Comparison of ENCODE assay signal across 8 mouse cellular contexts in the genomic region with DNA sequence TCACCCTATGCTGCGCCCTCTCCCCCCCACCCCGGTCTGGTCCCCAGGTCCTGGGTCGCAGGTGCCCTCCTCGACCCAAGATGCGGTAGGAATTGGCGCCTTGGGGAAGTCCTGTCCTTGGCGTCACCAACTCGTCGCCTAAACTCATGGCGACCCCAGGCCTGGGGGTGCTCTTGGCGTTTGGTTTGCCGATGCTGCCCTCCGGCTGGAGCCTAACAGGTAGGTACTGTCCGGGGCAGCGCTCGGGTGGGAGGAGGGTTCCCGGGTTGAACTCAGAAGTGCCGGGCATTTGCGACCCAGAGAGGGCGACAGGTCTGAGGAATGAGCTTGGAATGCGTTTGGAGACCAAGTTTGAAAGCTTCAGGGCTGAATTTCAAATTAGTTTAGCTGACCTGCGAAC. TPM values are rescaled to one million over a fixed set of nuclear protein-coding genes. Genes with fewer than 3 reads are reported as not detected.
DNase-seq lines count a peak whose midpoint lies in the region; ATAC-seq and TF ChIP-seq lines count a peak whose summit lies in the region.

No protein-coding gene starts in this region.

- H3K27ac ChIP-seq in lung, postnatal 0 days (ENCODE audit: low read length), result peak overlapping the region; percentile 95
- H3K27ac ChIP-seq in kidney, postnatal 0 days, result peak overlapping the region; percentile 91
- H3K27ac ChIP-seq in neural tube, embryonic 14.5 days (ENCODE audit: low read depth, low read length), result no peak overlapping the region

- ATAC-seq in CD4-positive, CD25-positive, alpha-beta regulatory T cell, adult 4 months, result no peak
- ATAC-seq in lung, postnatal 0 days, result no peak
- ATAC-seq in kidney, postnatal 0 days (replicated peaks; ENCODE audit: low FRiP score, low read depth), result no peak
- no peak for ATAC-seq in neural tube, embryonic 14.5 days (ENCODE audit: low read depth)

- H3K9ac ChIP-seq in lung, postnatal 0 days (replicated peaks; ENCODE audit: low read depth), result peak overlapping the region; percentile 68
- peak overlapping the region; percentile 75 for H3K9ac ChIP-seq in kidney, postnatal 0 days (ENCODE audit: low read depth, low read length)
- H3K9ac ChIP-seq in neural tube, embryonic 14.5 days (replicated peaks; ENCODE audit: low read depth, low read length), result no peak overlapping the region

- no peaks in the 10 kb centered on the region for H3K4me1 ChIP-seq in lung, postnatal 0 days (ENCODE audit: insufficient read depth, low read depth, low read length)
- H3K4me1 ChIP-seq in kidney, postnatal 0 days (replicated peaks; ENCODE audit: insufficient read depth, low read length), result peaks cover 9% of the 10 kb centered on the region; the same call in 1 of the 2 replicates
- H3K4me1 ChIP-seq in neural tube, embryonic 14.5 days (ENCODE audit: control insufficient read depth, insufficient read depth, low read length), result peaks cover 8% of the 10 kb centered on the region; the same call in 1 of the 2 replicates

- H3K4me3 ChIP-seq in lung, postnatal 0 days (ENCODE audit: low read depth, low read length), result peak overlapping the region; percentile 55
- peak overlapping the region; percentile 56 for H3K4me3 ChIP-seq in kidney, postnatal 0 days (replicated peaks; ENCODE audit: low read depth, low read length)
- H3K4me3 ChIP-seq in neural tube, embryonic 14.5 days (ENCODE audit: low read depth, low read length), result 0 out of 2 replicates have a peak overlapping the region, but pooled peaks have one; percentile 25

- peaks cover 13% of the 10 kb centered on the region; the same call in 1 of the 2 replicates for H3K27me3 ChIP-seq in lung, postnatal 0 days (replicated peaks; ENCODE audit: insufficient read depth, low read length)
- peaks cover 8% of the 10 kb centered on the region for H3K27me3 ChIP-seq in kidney, postnatal 0 days (ENCODE audit: insufficient read depth, low read length)
- peaks cover 23% of the 10 kb centered on the region for H3K27me3 ChIP-seq in neural tube, embryonic 14.5 days (ENCODE audit: control insufficient read depth, insufficient read depth, low read length)

- H3K36me3 ChIP-seq in lung, postnatal 0 days (ENCODE audit: insufficient read depth, low read length), result no peaks in the 10 kb centered on the region
- H3K36me3 ChIP-seq in kidney, postnatal 0 days (ENCODE audit: insufficient read depth, low read length), result 0 out of 2 replicates have a peak, but pooled peaks cover 2% of the 10 kb centered on the region
- no peaks in the 10 kb centered on the region for H3K36me3 ChIP-seq in neural tube, embryonic 14.5 days (ENCODE audit: control insufficient read depth, insufficient read depth, low read length)

- no peak for TF ChIP-seq EP300 in lung, postnatal 0 days (IDR thresholded peaks at IDR 0.05)

- peak; percentile 28 for DNase-seq in CD4-positive, CD25-positive, alpha-beta regulatory T cell, adult 2 months (ENCODE audit: low read depth, low spot score)
- DNase-seq in lung, postnatal 0 days (ENCODE audit: low spot score), result no peak
- no peak for DNase-seq in lung, postnatal 4 days
- no peak for DNase-seq in kidney, postnatal 0 days (ENCODE audit: low spot score)
- DNase-seq in ovary, postnatal 14 days (ENCODE audit: low spot score), result no peak
- DNase-seq in B cell, adult 2 months, result no peak

- peak overlapping the region; percentile 54 for H3K4me2 ChIP-seq in lung, postnatal 0 days (replicated peaks; ENCODE audit: low read depth, low read length)
- H3K4me2 ChIP-seq in kidney, postnatal 0 days (ENCODE audit: low read length), result peak overlapping the region; percentile 55
- 0 out of 2 replicates have a peak overlapping the region, but pooled peaks have one; percentile 35 for H3K4me2 ChIP-seq in neural tube, embryonic 14.5 days (ENCODE audit: low read depth, low read length)

- H3K9me3 ChIP-seq in lung, postnatal 0 days (ENCODE audit: low read length), result no peaks in the 10 kb centered on the region
- no peaks in the 10 kb centered on the region for H3K9me3 ChIP-seq in kidney, postnatal 0 days (replicated peaks; ENCODE audit: low read length)
- H3K9me3 ChIP-seq in neural tube, embryonic 14.5 days (ENCODE audit: control insufficient read depth, low read length), result no peaks in the 10 kb centered on the region

- no peak; the same call in 1 of the 2 replicates for TF ChIP-seq CTCF in lung, postnatal 0 days (IDR thresholded peaks at IDR 0.05)
- no peak for TF ChIP-seq CTCF in kidney, postnatal 0 days (IDR thresholded peaks at IDR 0.05; ENCODE audit: low read depth)

- 0% methylated on average over 22 of the region's 22 CpGs for WGBS in lung, postnatal 0 days
- under 1% methylated on average over 22 of the region's 22 CpGs for WGBS in kidney, postnatal 0 days
- WGBS in neural tube, embryonic 14.5 days, result under 1% methylated on average over 22 of the region's 22 CpGs

RNA-seq across cellular contexts. Expression of gene Slc25a23, which starts 2.9 kb away (rescaled TPM):
- 1 to 10 TPM; 2.3 to 3.4 TPM for polyA plus RNA-seq in CD4-positive, CD25-positive, alpha-beta regulatory T cell, adult 4 months (2017; shearing (Covaris generic))
- 5.8 and 5.9 TPM in 2 replicates for polyA plus RNA-seq in lung, postnatal 0 days (2015; fragmentation: Nextera tagmentation; extraction: Ambion mirVana)
- 10.2 and 10.7 TPM in 2 replicates for polyA plus RNA-seq in kidney, postnatal 0 days (2015; fragmentation: Nextera tagmentation; extraction: Ambion mirVana)
- polyA plus RNA-seq in neural tube, embryonic 14.5 days (2014; fragmentation: Nextera tagmentation; extraction: Ambion mirVana), result 37.2 and 48.9 TPM in 2 replicates

RNA-seq across cellular contexts. Expression of gene Crb3, which starts 3.6 kb away (rescaled TPM):
- 1 to 10 TPM; 2.1 to 2.9 TPM for polyA plus RNA-seq in CD4-positive, CD25-positive, alpha-beta regulatory T cell, adult 4 months (2017; shearing (Covaris generic))
- polyA plus RNA-seq in lung, postnatal 0 days (2015; fragmentation: Nextera tagmentation; extraction: Ambion mirVana), result 119 and 120 TPM in 2 replicates
- 82.4 and 90.9 TPM in 2 replicates for polyA plus RNA-seq in kidney, postnatal 0 days (2015; fragmentation: Nextera tagmentation; extraction: Ambion mirVana)
- polyA plus RNA-seq in neural tube, embryonic 14.5 days (2014; fragmentation: Nextera tagmentation; extraction: Ambion mirVana), result 1.1 and 1.2 TPM in 2 replicates

RNA-seq across cellular contexts. Expression of gene Dennd1c, which starts 15.8 kb away (rescaled TPM):
- 100 to 1,000 TPM; 215 to 337 TPM for polyA plus RNA-seq in CD4-positive, CD25-positive, alpha-beta regulatory T cell, adult 4 months (2017; shearing (Covaris generic))
- polyA plus RNA-seq in lung, postnatal 0 days (2015; fragmentation: Nextera tagmentation; extraction: Ambion mirVana), result 5.7 and 6.0 TPM in 2 replicates
- polyA plus RNA-seq in kidney, postnatal 0 days (2015; fragmentation: Nextera tagmentation; extraction: Ambion mirVana), result 4.2 and 5.1 TPM in 2 replicates
- polyA plus RNA-seq in neural tube, embryonic 14.5 days (2014; fragmentation: Nextera tagmentation; extraction: Ambion mirVana), result 3.2 and 4.3 TPM in 2 replicates

RNA-seq across cellular contexts. Expression of gene Slc25a41, which starts 21.1 kb away (rescaled TPM):
- not detected for polyA plus RNA-seq in CD4-positive, CD25-positive, alpha-beta regulatory T cell, adult 4 months (2017; shearing (Covaris generic))
- polyA plus RNA-seq in lung, postnatal 0 days (2015; fragmentation: Nextera tagmentation; extraction: Ambion mirVana), result not detected in 2 replicates
- polyA plus RNA-seq in kidney, postnatal 0 days (2015; fragmentation: Nextera tagmentation; extraction: Ambion mirVana), result not detected in 2 replicates
- polyA plus RNA-seq in neural tube, embryonic 14.5 days (2014; fragmentation: Nextera tagmentation; extraction: Ambion mirVana), result not detected in 2 replicates

RNA-seq across cellular contexts. Expression of gene Tubb4a, which starts 25.0 kb away (rescaled TPM):
- 1 to 10 TPM; 4.3 to 7.8 TPM for polyA plus RNA-seq in CD4-positive, CD25-positive, alpha-beta regulatory T cell, adult 4 months (2017; shearing (Covaris generic))
- polyA plus RNA-seq in lung, postnatal 0 days (2015; fragmentation: Nextera tagmentation; extraction: Ambion mirVana), result 7.1 and 7.5 TPM in 2 replicates
- polyA plus RNA-seq in kidney, postnatal 0 days (2015; fragmentation: Nextera tagmentation; extraction: Ambion mirVana), result 15.4 and 16.4 TPM in 2 replicates
- polyA plus RNA-seq in neural tube, embryonic 14.5 days (2014; fragmentation: Nextera tagmentation; extraction: Ambion mirVana), result 347 and 373 TPM in 2 replicates

Comparison
In these comparisons a context has a peak if more than half of its experiments do, and no peak if none do; other contexts are left out.
1. RNA of gene Crb3, which starts 3.6 kb away (polyA plus RNA-seq): 119 to 120 TPM in lung, postnatal 0 days and 82.4 to 90.9 TPM in kidney, postnatal 0 days; 2.1 to 2.9 TPM in CD4-positive, CD25-positive, alpha-beta regulatory T cell, adult 4 months and 1.1 to 1.2 TPM in neural tube, embryonic 14.5 days; every median in the first group is over 10 times any median in the second.
2. RNA of gene Dennd1c, which starts 15.8 kb away (polyA plus RNA-seq): 215 to 337 TPM in CD4-positive, CD25-positive, alpha-beta regulatory T cell, adult 4 months; 5.7 to 6.0 TPM in lung, postnatal 0 days, 4.2 to 5.1 TPM in kidney, postnatal 0 days and 3.2 to 4.3 TPM in neural tube, embryonic 14.5 days; every median in the first group is over 10 times any median in the second.
3. Peak in every context shown above with its lines, with median percentiles within 50 percentile points of each other: H3K4me2 ChIP-seq and H3K4me3 ChIP-seq.